Mouse (Mus musculus) neural tube, embryonic 15.5 days (tissue): ENCODE measurements around the gene Tnnt2. TPM values are rescaled to one million over a fixed set of nuclear protein-coding genes. Genes with fewer than 3 reads are reported as not detected.

Experiments
- ATAC-seq: fragments of 200-750 bp; cut with Nextera tagmentation; 2 replicates; pipeline ENCODE4 v1.8.0; 2017; ENCODE audit warnings: mild to moderate bottlenecking, moderate TSS enrichment, moderate library complexity; ENCODE audit not compliant: low FRiP score
- H3K27ac ChIP-seq: fragments of 300-500 bp; sonication (generic); replicated peaks from 2 replicates; pipeline ENCODE4 v1.5.1; 2015; ENCODE audit warnings: mild to moderate bottlenecking, inconsistent platforms
- H3K27me3 ChIP-seq: fragments of 300-500 bp; sonication (generic); replicated peaks from 2 replicates; pipeline ENCODE4 v1.6.1; 2015; ENCODE audit warnings: inconsistent platforms
- H3K36me3 ChIP-seq: fragments of 300-500 bp; sonication (generic); 2 replicates; pipeline ENCODE4 v1.6.1; 2015; ENCODE audit warnings: inconsistent platforms
- H3K4me1 ChIP-seq: fragments of 300-500 bp; sonication (generic); 2 replicates; pipeline ENCODE4 v1.6.1; 2015; ENCODE audit warnings: inconsistent platforms
- H3K4me2 ChIP-seq: fragments of 300-500 bp; sonication (generic); 2 replicates; pipeline ENCODE4 v1.6.1; 2015; ENCODE audit warnings: inconsistent platforms, mild to moderate bottlenecking, moderate library complexity
- H3K4me3 ChIP-seq: fragments of 300-500 bp; sonication (generic); replicated peaks from 2 replicates; pipeline ENCODE4 v1.5.1; 2015; ENCODE audit warnings: mild to moderate bottlenecking, inconsistent platforms
- H3K9ac ChIP-seq: fragments of 300-500 bp; sonication (generic); replicated peaks from 2 replicates; pipeline ENCODE4 v1.6.1; 2015; ENCODE audit warnings: mild to moderate bottlenecking, inconsistent platforms
- H3K9me3 ChIP-seq: fragments of 300-500 bp; sonication (generic); replicated peaks from 2 replicates; pipeline ENCODE4 v1.6.1; 2016; ENCODE audit warnings: inconsistent platforms
- WGBS: fragments of 180-500 bp; shearing (Covaris S2); methylation state at CpG from one replicate; pipeline ENCODE4 v1.1.7; 2015; ENCODE audit warnings: mixed read lengths; 5-methylcytosine and 5-hydroxymethylcytosine counted together
- polyA plus RNA-seq: library from polyadenylated mRNA; unstranded; fragments of >200 nt; fragmentation: Nextera tagmentation; extraction: Ambion mirVana; gene quantifications from 2 replicates; pipeline ENCODE4 v1.2.1, GENCODE M21; 2015

Gene Tnnt2
- polyA plus RNA-seq, 1 experiment from 2014 or later, result 12.3 TPM

DNA sequence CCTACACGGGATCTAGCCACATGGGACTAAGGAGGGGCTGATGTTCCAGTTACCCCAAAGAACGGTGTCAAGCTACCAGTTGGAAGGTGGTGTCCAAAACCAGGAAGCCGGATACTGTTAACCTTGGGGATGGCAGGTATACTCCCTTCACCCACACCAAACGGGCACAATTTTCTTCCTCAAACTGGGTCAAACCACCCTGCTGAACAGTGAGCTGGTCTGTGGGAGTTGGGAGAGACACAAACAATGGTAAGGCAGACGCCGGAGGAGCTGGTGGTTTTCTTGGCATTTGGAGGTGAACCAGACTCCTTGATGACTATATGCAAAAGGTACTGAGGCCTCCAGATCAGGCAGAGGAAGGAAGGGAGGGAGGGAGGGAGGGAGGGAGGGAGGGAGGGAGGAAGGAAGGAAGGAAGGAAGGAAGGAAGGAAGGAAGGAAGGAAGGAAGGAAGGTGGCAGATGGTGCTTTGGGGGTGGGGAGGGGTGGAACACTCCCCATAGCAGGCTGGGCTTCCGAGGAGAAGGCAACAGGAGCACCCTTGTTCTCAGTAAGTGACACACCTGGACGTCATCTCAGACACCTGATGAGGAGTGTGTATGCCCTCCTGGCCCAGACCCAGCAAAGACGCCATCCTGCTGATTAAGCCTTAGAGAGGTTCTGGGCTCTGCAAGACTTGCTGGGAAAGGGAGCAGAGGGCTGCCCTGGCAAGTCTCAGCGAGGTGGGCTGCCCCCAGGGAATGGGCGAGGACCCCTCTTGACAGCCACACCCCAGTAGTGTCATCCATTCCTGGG is 55.5 kb downstream of the Tnnt2 start:
- Histone ChIP-seq H3K27me3 (no peaks in the 10 kb centered on the region), H3K36me3 (no peaks in the 10 kb centered on the region), H3K4me3 (no peak overlapping the region), H3K9ac (no peak overlapping the region), H3K27ac (no peak overlapping the region), H3K4me1 (peaks cover 3% of the 10 kb centered on the region; the same call in 1 of the 2 replicates), H3K9me3 (no peaks in the 10 kb centered on the region), H3K4me2 (no peak overlapping the region)
- 79% methylated on average over 11 of the region's 11 CpGs for WGBS
- no peak for ATAC-seq

DNA sequence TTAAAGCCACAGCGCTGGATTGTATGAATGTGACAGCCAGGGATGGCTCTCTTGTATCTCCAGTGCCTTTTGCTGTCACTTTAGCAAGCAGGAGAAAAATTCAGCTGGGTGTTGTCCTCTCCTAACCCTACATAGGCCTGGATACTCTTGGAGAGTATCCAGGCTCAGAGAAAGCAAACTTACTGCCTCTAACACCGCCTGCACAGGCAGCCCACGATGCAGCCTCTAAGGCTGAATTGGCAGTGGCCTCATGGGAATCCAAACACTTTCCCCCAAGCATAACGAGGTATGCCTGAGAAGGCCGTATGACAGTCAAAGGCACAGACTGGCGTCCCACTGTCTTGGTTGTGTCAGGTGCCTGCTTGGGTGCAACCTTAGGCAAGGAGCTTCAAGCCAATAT is 56.1 kb downstream of the Tnnt2 start:
- peaks cover 3% of the 10 kb centered on the region; the same call in 1 of the 2 replicates for H3K4me1 ChIP-seq
- no peak overlapping the region for H3K4me2 ChIP-seq
- no peak overlapping the region for H3K4me3 ChIP-seq
- H3K9me3 ChIP-seq, result no peaks in the 10 kb centered on the region
- WGBS, result 59% methylated on average over 6 of the region's 6 CpGs
- no peak overlapping the region for H3K27ac ChIP-seq
- no peaks in the 10 kb centered on the region for H3K27me3 ChIP-seq
- H3K9ac ChIP-seq, result no peak overlapping the region
- H3K36me3 ChIP-seq, result no peaks in the 10 kb centered on the region
- no peak for ATAC-seq

DNA sequence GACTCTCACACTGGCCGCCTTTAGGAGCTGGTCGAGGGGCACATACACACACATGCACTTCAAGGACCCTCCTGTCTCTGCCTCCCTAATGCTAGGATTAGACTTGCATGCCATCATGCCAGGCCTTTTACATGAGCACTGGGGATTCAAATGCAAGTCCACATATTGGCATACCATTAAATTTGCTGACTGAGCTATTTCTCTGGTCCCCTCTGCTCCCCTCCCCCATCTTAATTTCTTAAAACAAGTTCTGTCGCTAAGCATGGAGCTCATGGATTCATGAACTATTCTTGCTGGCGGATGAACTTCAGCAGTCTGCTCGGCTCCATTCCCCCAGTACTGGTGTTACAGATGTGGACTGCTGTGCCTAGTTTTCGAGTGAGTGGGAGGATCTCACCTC is 56.6 kb downstream of the Tnnt2 start:
- 87% methylated on average over 6 of the region's 6 CpGs for WGBS
- Histone ChIP-seq H3K27ac (no peak overlapping the region), H3K36me3 (no peaks in the 10 kb centered on the region), H3K4me2 (no peak overlapping the region), H3K9me3 (no peaks in the 10 kb centered on the region), H3K4me1 (peaks cover 3% of the 10 kb centered on the region; the same call in 1 of the 2 replicates), H3K4me3 (no peak overlapping the region), H3K27me3 (no peaks in the 10 kb centered on the region), H3K9ac (no peak overlapping the region)
- no peak for ATAC-seq

DNA sequence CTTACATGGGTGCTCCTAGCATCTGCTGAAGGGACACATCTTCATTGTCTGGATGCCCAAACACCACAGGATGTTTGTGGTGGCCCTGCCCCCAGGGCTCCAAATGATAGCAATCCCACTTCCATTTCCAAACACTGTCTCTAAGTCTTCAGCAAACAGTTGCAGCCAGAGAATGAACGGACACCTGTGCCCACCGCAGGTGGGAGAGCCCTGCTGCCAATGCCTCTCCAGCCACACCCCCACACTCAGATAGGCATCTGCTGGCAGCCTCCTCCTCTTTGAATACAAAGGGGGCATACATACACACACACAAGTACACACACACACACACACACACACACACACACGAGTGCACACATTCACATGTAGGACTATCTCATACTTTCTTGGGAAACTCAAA is 57.2 kb downstream of the Tnnt2 start:
- H3K9ac ChIP-seq, result no peak overlapping the region
- no peak overlapping the region for H3K4me2 ChIP-seq
- 90% methylated on average over 3 of the region's 3 CpGs for WGBS
- no peak overlapping the region for H3K27ac ChIP-seq
- H3K4me3 ChIP-seq, result no peak overlapping the region
- H3K4me1 ChIP-seq, result peaks cover 3% of the 10 kb centered on the region; the same call in 1 of the 2 replicates
- no peaks in the 10 kb centered on the region for H3K36me3 ChIP-seq
- no peaks in the 10 kb centered on the region for H3K27me3 ChIP-seq
- no peaks in the 10 kb centered on the region for H3K9me3 ChIP-seq
- no peak for ATAC-seq

DNA sequence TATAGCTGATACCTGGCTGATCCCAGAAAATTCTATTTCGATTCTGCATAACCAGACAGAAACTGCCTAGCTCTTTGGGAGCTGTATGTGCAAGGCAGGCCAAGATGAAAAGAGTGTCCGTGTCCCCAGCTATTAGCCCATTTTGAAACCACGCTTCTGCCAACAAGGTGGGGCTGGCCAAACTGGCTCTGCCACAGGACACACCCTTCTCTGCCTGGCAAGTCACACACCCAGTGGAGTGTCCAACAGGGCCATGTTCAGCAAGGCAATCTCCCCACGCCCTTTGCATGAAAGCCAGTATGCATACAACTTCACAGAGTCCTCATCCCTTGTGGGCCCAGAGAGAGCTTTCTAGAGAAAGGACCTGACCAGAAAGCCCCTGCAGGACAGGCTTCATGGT is 59.2 kb downstream of the Tnnt2 start:
- Histone ChIP-seq H3K4me3 (no peak overlapping the region), H3K9ac (no peak overlapping the region), H3K36me3 (no peaks in the 10 kb centered on the region), H3K27me3 (no peaks in the 10 kb centered on the region), H3K4me1 (peaks cover 3% of the 10 kb centered on the region; the same call in 1 of the 2 replicates), H3K9me3 (no peaks in the 10 kb centered on the region), H3K4me2 (no peak overlapping the region), H3K27ac (no peak overlapping the region)
- no peak for ATAC-seq
- 89% methylated on average over 4 of the region's 4 CpGs for WGBS

DNA sequence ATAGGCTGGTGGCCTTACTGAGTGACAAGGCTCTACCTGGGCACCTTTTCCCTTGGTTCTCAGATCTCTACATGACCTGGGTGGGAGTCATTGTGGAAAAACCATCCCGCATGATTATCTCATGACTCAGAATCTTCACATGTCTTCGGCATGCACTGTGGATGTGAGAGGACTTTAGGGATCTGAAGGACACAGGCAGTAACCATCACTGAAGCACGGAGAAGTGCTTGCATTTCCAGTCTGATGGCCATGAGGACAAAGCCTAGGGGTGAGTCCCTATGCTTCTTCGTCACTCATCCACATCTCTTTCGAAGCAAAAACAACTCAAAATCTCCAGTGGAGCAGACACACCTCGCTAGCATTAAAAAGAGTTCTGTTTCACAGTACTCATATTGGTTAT is 63.1 kb downstream of the Tnnt2 start:
- 91% methylated on average over 6 of the region's 6 CpGs for WGBS
- no peak overlapping the region for H3K4me3 ChIP-seq
- no peak for ATAC-seq

DNA sequence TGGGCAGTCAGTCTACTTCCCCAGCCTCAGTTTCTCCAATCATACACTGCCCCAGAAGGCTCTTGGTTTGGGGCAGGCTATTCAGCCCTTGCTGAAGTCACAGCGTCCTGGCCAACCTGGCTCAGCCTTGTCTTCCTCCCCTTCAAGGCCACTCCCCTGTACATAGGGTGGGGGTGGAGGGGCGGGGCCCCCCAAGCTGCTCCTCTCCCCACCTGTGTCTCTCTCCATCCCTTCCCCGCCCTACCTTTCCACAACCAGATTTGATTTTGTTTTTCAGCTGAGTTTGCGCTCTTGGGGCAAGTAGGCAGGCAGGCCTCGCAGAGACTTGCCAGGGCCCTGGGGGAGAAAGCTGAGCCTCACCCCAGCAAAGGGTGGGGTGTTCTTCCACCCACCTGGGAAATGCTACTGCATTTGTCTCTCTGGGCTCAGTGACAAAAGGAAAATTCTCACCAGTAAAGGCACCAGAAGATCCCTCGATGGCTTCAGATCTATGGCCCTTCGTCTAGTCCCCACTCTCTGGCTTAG is 63.9 kb downstream of the Tnnt2 start:
- WGBS, result 73% methylated on average over 7 of the region's 7 CpGs
- Histone ChIP-seq H3K4me2 (no peak overlapping the region), H3K4me3 (no peak overlapping the region)

More for the DNA sequence above, 63.1 kb downstream of the Tnnt2 start:
- H3K4me2 ChIP-seq, result no peak overlapping the region
- H3K9ac ChIP-seq, result no peak overlapping the region
- H3K27ac ChIP-seq, result no peak overlapping the region
- H3K36me3 ChIP-seq, result no peaks in the 10 kb centered on the region
- H3K4me1 ChIP-seq, result no peaks in the 10 kb centered on the region
- no peaks in the 10 kb centered on the region for H3K27me3 ChIP-seq
- H3K9me3 ChIP-seq, result no peaks in the 10 kb centered on the region

More for the DNA sequence above, 63.9 kb downstream of the Tnnt2 start:
- no peak overlapping the region for H3K27ac ChIP-seq
- no peak overlapping the region for H3K9ac ChIP-seq
- no peaks in the 10 kb centered on the region for H3K9me3 ChIP-seq
- no peaks in the 10 kb centered on the region for H3K27me3 ChIP-seq
- ATAC-seq, result no peak
- H3K4me1 ChIP-seq, result no peaks in the 10 kb centered on the region
- H3K36me3 ChIP-seq, result no peaks in the 10 kb centered on the region

Other genes starting within 250 kb of the Tnnt2 start
- 40.8 and 44.1 TPM in 2 replicates for gene Nav1, start 229.1 kb upstream of the Tnnt2 start, polyA plus RNA-seq
- 18.8 and 48.9 TPM in 2 replicates for gene Csrp1, start 116.3 kb upstream of the Tnnt2 start, polyA plus RNA-seq
- 54.1 and 62.9 TPM in 2 replicates for gene Phlda3, start 70.2 kb upstream of the Tnnt2 start, polyA plus RNA-seq
- 19.9 and 31.1 TPM in 2 replicates for gene Tnni1, start 56.9 kb upstream of the Tnnt2 start, polyA plus RNA-seq
- gene Lad1, start 17.8 kb upstream of the Tnnt2 start, polyA plus RNA-seq, result 0.65 and 15.3 TPM in 2 replicates
- gene Pkp1, start 82.9 kb downstream of the Tnnt2 start, polyA plus RNA-seq, result 0.10 and 1.9 TPM in 2 replicates
- gene Igfn1, start 170.0 kb downstream of the Tnnt2 start, polyA plus RNA-seq, result not detected in 2 replicates
- gene Tmem9, start 171.8 kb downstream of the Tnnt2 start, polyA plus RNA-seq, result 188 and 194 TPM in 2 replicates
- not detected in 2 replicates for gene Ascl5, start 214.4 kb downstream of the Tnnt2 start, polyA plus RNA-seq
- gene Cacna1s, start 216.4 kb downstream of the Tnnt2 start, polyA plus RNA-seq, result 0.75 and 1.1 TPM in 2 replicates